Mouse (Mus musculus): Measurements from ENCODE around the gene Smarcd2. TPM values are rescaled to one million over a fixed set of nuclear protein-coding genes. Genes with fewer than 3 reads are reported as not detected.

The Smarcd2 gene
- polyA plus RNA-seq, 1 experiment from 2014 or later: 58.1 TPM

Other genes starting within 250 kb of the Smarcd2 start
- gene Dcaf7, start 236.1 kb downstream of the Smarcd2 start, polyA plus RNA-seq (2015; fragmentation: Nextera tagmentation; extraction: Ambion mirVana): 53.3 and 54.3 TPM in 2 replicates
- gene Taco1, start 206.9 kb downstream of the Smarcd2 start, polyA plus RNA-seq (2015; fragmentation: Nextera tagmentation; extraction: Ambion mirVana): 10.5 and 12.2 TPM in 2 replicates
- gene Map3k3, start 188.4 kb downstream of the Smarcd2 start, polyA plus RNA-seq (2015; fragmentation: Nextera tagmentation; extraction: Ambion mirVana): 8.1 and 8.2 TPM in 2 replicates
- gene Gm10840, start 112.1 kb downstream of the Smarcd2 start, polyA plus RNA-seq (2015; fragmentation: Nextera tagmentation; extraction: Ambion mirVana): not detected in 2 replicates
- gene Limd2, start 112.1 kb downstream of the Smarcd2 start, polyA plus RNA-seq (2015; fragmentation: Nextera tagmentation; extraction: Ambion mirVana): 95.6 and 111 TPM in 2 replicates
- gene Strada, start 70.8 kb downstream of the Smarcd2 start, polyA plus RNA-seq (2015; fragmentation: Nextera tagmentation; extraction: Ambion mirVana): 18.8 and 19.6 TPM in 2 replicates
- 100 and 112 TPM in 2 replicates for gene Ccdc47, start 56.6 kb downstream of the Smarcd2 start, polyA plus RNA-seq (2015; fragmentation: Nextera tagmentation; extraction: Ambion mirVana)
- 69.6 and 70.0 TPM in 2 replicates for gene Ddx42, start 56.0 kb downstream of the Smarcd2 start, polyA plus RNA-seq (2015; fragmentation: Nextera tagmentation; extraction: Ambion mirVana)
- 46.4 and 50.9 TPM in 2 replicates for gene Ftsj3, start 16.9 kb downstream of the Smarcd2 start, polyA plus RNA-seq (2015; fragmentation: Nextera tagmentation; extraction: Ambion mirVana)
- gene Psmc5, start 16.8 kb downstream of the Smarcd2 start, polyA plus RNA-seq (2015; fragmentation: Nextera tagmentation; extraction: Ambion mirVana): 257 and 260 TPM in 2 replicates
- gene Tcam1, start 3.7 kb upstream of the Smarcd2 start, polyA plus RNA-seq (2015; fragmentation: Nextera tagmentation; extraction: Ambion mirVana): 0.21 TPM in 2 replicates
- gene Gh, start 28.9 kb upstream of the Smarcd2 start, polyA plus RNA-seq (2015; fragmentation: Nextera tagmentation; extraction: Ambion mirVana): not detected in 2 replicates
- 3.5 and 3.6 TPM in 2 replicates for gene Cd79b, start 41.8 kb upstream of the Smarcd2 start, polyA plus RNA-seq (2015; fragmentation: Nextera tagmentation; extraction: Ambion mirVana)
- 0.04 and 0.30 TPM in 2 replicates for gene Scn4a, start 80.3 kb upstream of the Smarcd2 start, polyA plus RNA-seq (2015; fragmentation: Nextera tagmentation; extraction: Ambion mirVana)
- 0.62 and 0.96 TPM in 2 replicates for gene Prr29, start 92.5 kb upstream of the Smarcd2 start, polyA plus RNA-seq (2015; fragmentation: Nextera tagmentation; extraction: Ambion mirVana)
- 39.5 and 40.6 TPM in 2 replicates for gene Icam2, start 115.1 kb upstream of the Smarcd2 start, polyA plus RNA-seq (2015; fragmentation: Nextera tagmentation; extraction: Ambion mirVana)
- 6.3 and 9.4 TPM in 2 replicates for gene Ern1, start 214.9 kb upstream of the Smarcd2 start, polyA plus RNA-seq (2015; fragmentation: Nextera tagmentation; extraction: Ambion mirVana)